Mouse (Mus musculus): Measurements from ENCODE around the gene Calm2.

DNA sequence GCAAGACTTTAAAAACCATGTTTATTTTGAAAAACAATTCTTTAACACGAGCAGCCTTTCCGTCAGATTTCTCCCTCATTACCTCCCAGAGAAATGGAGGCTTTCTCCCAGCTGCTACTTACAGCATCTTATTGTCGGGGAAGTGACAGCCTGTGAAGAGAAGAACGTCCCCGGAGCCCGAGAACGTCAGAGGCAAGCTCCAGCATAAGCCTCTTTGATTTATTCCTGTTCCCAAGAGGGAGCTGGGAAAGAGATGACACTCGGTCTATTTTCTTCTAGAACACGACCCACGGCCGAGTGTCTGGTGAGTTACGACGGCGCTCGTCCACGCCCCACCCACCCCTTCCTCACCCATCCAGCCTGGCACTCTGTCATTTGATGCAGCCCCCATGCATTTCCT lies 30.9 kb upstream of the Calm2 start:
- TF ChIP-seq POLR2A (IDR thresholded peaks at IDR 0.05; ENCODE audit: low read depth, low read length) (no peak), CTCF (IDR thresholded peaks at IDR 0.05; ENCODE audit: extremely low read depth, insufficient read length, insufficient replicate concordance, low read depth, low read length) (no peak)

All from small intestine, adult 2 months (tissue).